In genomic region chr3:63554872-63555271, GRCm38 (mm10) we compare ENCODE assay signal across 8 mouse cellular contexts.
DNase-seq lines count a peak whose midpoint lies in the region; ATAC-seq and TF ChIP-seq lines count a peak whose summit lies in the region.

No protein-coding gene starts in this region.

- no peaks in the 10 kb centered on the region for H3K27me3 ChIP-seq in liver, adult 2 months (ENCODE audit: control insufficient read depth, insufficient read depth, low read length)
- no peaks in the 10 kb centered on the region for H3K27me3 ChIP-seq in intestine, embryonic 16.5 days (replicated peaks; ENCODE audit: control insufficient read depth, insufficient read depth, low read length)
- H3K27me3 ChIP-seq in splenic B cell, adult 2 months (ENCODE audit: control insufficient read depth, insufficient read depth, low read length, poor library complexity, severe bottlenecking), result no peaks in the 10 kb centered on the region

- H3K9me3 ChIP-seq in intestine, embryonic 16.5 days (ENCODE audit: control insufficient read depth, low read length), result no peaks in the 10 kb centered on the region

- no peaks in the 10 kb centered on the region for H3K36me3 ChIP-seq in liver, adult 2 months (ENCODE audit: control insufficient read depth, insufficient read depth, low read length)
- no peaks in the 10 kb centered on the region for H3K36me3 ChIP-seq in intestine, embryonic 16.5 days (ENCODE audit: control insufficient read depth, insufficient read depth, low read length)
- H3K36me3 ChIP-seq in splenic B cell, adult 2 months (ENCODE audit: control insufficient read depth, insufficient read depth, low read length, poor library complexity, severe bottlenecking), result no peaks in the 10 kb centered on the region

- H3K4me3 ChIP-seq in liver, adult 2 months (ENCODE audit: insufficient read depth, low read depth, low read length), result no peak overlapping the region
- H3K4me3 ChIP-seq in intestine, embryonic 16.5 days (ENCODE audit: low read length), result no peak overlapping the region

- no peaks in the 10 kb centered on the region for H3K79me2 ChIP-seq in liver, adult 2 months (ENCODE audit: control insufficient read depth, insufficient read depth, low read length)

- H3K4me1 ChIP-seq in liver, adult 2 months (ENCODE audit: control insufficient read depth, insufficient read depth, low read length), result no peaks in the 10 kb centered on the region
- no peaks in the 10 kb centered on the region for H3K4me1 ChIP-seq in intestine, embryonic 16.5 days (ENCODE audit: control insufficient read depth, insufficient read depth, low read length)

- TF ChIP-seq POLR2A in liver, adult 2 months (IDR thresholded peaks at IDR 0.05; ENCODE audit: extremely low read depth, insufficient read depth, low read length), result no peak

- H3K9ac ChIP-seq in liver, adult 2 months (ENCODE audit: low read depth, low read length), result no peak overlapping the region
- no peak overlapping the region for H3K9ac ChIP-seq in intestine, embryonic 16.5 days (ENCODE audit: low read depth, low read length)

- peak overlapping the region; percentile 35; the same call in 1 of the 2 replicates for H3K4me2 ChIP-seq in intestine, embryonic 16.5 days (ENCODE audit: low read depth, low read length)

- DNase-seq in liver, adult 2 months (ENCODE audit: extremely low read depth, low read depth, low spot score), result peak; percentile 45
- DNase-seq in liver (no peak), R1 (ENCODE audit: low read depth, low spot score) (peak; percentile 54)
- peak; percentile 53 for DNase-seq in embryo, embryonic 9.5 days (ENCODE audit: extremely low spot score)
- peak; percentile 38 for DNase-seq in lung, postnatal 14 days
- peak; percentile 51 for DNase-seq in splenic B cell, adult 2 months (ENCODE audit: low read depth, low spot score)
- DNase-seq in ovary, postnatal 10 days (ENCODE audit: low spot score), result no peak

- ATAC-seq in intestine, embryonic 16.5 days, result no peak

- peak; percentile 42 for TF ChIP-seq CTCF in liver, adult 2 months (IDR thresholded peaks at IDR 0.05; ENCODE audit: low read depth, low read length)

- whole genome bisulfite sequencing in liver, adult 2 months, result 6% methylated on average over 9 of the region's 9 CpGs
- WGBS in intestine, embryonic 16.5 days, result 5% methylated on average over 9 of the region's 9 CpGs

- no peak overlapping the region for H3K27ac ChIP-seq in liver, adult 2 months (replicated peaks; ENCODE audit: insufficient read depth, low read depth, low read length)
- H3K27ac ChIP-seq in intestine, embryonic 16.5 days (ENCODE audit: low read length), result no peak overlapping the region

Comparison
In these comparisons a context has a peak if more than half of its experiments do, and no peak if none do; other contexts are left out.
1. DNase-seq: peak in liver, adult 2 months (single experiment), R1 (single experiment), embryo, embryonic 9.5 days (single experiment), lung, postnatal 14 days (single experiment) and splenic B cell, adult 2 months (single experiment); none in liver (single experiment) and ovary, postnatal 10 days (single experiment).